Mouse (Mus musculus) brain, adult 10 weeks (tissue): ENCODE data around the gene Ttc21b. TPM values are rescaled to one million over a fixed set of nuclear protein-coding genes. Genes with fewer than 3 reads are reported as not detected.

ENCODE experiments used
- polyA plus RNA-seq: library from polyadenylated mRNA; stranded (reverse); fragments of 350-450 nt; fragmentation: Illumina TruSeq; extraction: RNeasy Lipid Tissue Mini Kit (QIAGEN cat#74804); gene quantifications from one replicate; pipeline ENCODE4 v1.2.3, GENCODE M21; 2015; ENCODE audit warnings: low read depth, low replicate concordance

Ttc21b gene
- 7.9 TPM for polyA plus RNA-seq

DNA sequence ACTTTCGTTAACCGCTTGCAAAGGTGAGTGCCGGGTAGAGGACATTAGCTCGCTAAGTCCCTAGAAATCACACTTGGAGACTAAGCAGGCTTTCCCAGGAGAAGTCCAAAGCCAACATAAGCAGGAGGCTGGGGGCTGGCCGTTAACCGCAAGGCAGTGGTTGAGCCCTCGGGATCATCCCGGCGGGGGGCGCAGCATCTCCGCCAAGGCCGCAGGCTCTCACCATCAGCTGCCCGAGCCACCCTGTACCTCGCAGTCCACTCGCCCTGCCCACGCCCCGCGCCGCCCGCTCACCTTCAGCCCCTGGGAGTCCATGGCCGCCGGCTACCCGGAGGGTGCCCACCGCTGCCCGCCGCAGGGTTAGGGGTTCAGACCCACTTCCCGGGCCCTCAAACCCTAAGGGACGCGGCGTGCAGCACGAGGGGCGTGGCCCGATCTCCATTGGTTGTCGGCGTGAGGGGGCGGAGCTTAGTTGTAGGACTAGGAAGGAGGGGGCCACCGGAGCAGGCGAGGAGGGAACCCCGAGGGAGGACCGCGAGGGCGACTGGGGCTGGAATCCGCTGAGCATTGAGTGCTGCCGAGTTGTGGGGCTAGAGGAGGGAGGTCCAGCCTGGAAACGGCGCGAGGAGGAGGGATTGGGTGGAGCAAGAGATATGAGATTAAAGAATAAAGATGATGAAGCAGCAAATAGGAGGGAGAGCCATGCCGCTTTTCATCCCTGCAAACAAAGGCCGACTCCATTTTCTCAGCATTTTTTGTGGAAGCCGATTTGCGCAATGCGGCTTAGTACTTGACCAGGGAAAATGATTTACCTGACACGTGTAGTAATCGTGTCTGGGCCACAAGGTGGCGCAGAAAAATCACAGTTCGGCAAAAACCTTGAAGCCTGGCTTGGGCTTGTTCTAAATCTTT lies at the start of gene Ttc21b:
Gene Ttc21b, minus strand, starts transcription at position 398 of the 912 bp plus-strand sequence.

Other genes starting within 250 kb of the Ttc21b start
- 2.6 TPM for gene Galnt3, start 131.6 kb downstream of the Ttc21b start, polyA plus RNA-seq
- 80.3 TPM for gene Scn1a, start 184.2 kb upstream of the Ttc21b start, polyA plus RNA-seq